Mouse (Mus musculus) liver, embryonic 15.5 days (tissue): ENCODE results near the gene 9130409I23Rik. TPM values are rescaled to one million over a fixed set of nuclear protein-coding genes. Genes with fewer than 3 reads are reported as not detected.

Experiments used
- ATAC-seq: fragments of 200-750 bp; cut with Nextera tagmentation; 2 replicates; pipeline ENCODE4 v1.8.0; 2017; ENCODE audit warnings: moderate number of reproducible peaks, mild to moderate bottlenecking, moderate library complexity; ENCODE audit not compliant: insufficient read depth
- H3K27ac ChIP-seq: fragments of 300-500 bp; sonication (generic); replicated peaks from 2 replicates; pipeline ENCODE4 v1.5.1; 2015; ENCODE audit warnings: mild to moderate bottlenecking, inconsistent platforms
- H3K27me3 ChIP-seq: fragments of 300-500 bp; sonication (generic); 2 replicates; pipeline ENCODE4 v1.6.1; 2015; ENCODE audit warnings: mild to moderate bottlenecking, inconsistent platforms
- H3K36me3 ChIP-seq: fragments of 300-500 bp; sonication (generic); replicated peaks from 2 replicates; pipeline ENCODE4 v1.6.1; 2015; ENCODE audit warnings: moderate library complexity, mild to moderate bottlenecking, inconsistent platforms
- H3K4me1 ChIP-seq: fragments of 300-500 bp; sonication (generic); replicated peaks from 2 replicates; pipeline ENCODE4 v1.6.1; 2015; ENCODE audit warnings: inconsistent platforms
- H3K4me2 ChIP-seq: fragments of 300-500 bp; sonication (generic); 2 replicates; pipeline ENCODE4 v1.6.1; 2015; ENCODE audit warnings: moderate library complexity, mild to moderate bottlenecking, inconsistent platforms
- H3K4me3 ChIP-seq: fragments of 300-500 bp; sonication (generic); replicated peaks from 2 replicates; pipeline ENCODE4 v1.5.1; 2015; ENCODE audit warnings: mild to moderate bottlenecking, inconsistent platforms
- H3K9ac ChIP-seq: fragments of 300-500 bp; sonication (generic); 2 replicates; pipeline ENCODE4 v1.6.1; 2015; ENCODE audit warnings: moderate library complexity, mild to moderate bottlenecking, inconsistent platforms
- H3K9me3 ChIP-seq: fragments of 300-500 bp; sonication (generic); replicated peaks from 2 replicates; pipeline ENCODE4 v1.6.1; 2016; ENCODE audit warnings: inconsistent platforms
- WGBS: fragments of 180-500 bp; shearing (Covaris S2); methylation state at CpG from one replicate; pipeline ENCODE4 v1.1.7; 2015; ENCODE audit warnings: mixed read lengths; ENCODE audit not compliant: insufficient replicate concordance; 5-methylcytosine and 5-hydroxymethylcytosine counted together
- polyA plus RNA-seq: library from polyadenylated mRNA; unstranded; fragments of >200 nt; fragmentation: Nextera tagmentation; extraction: Ambion mirVana; gene quantifications from 2 replicates; pipeline ENCODE4 v1.2.1, GENCODE M21; 2015

The 9130409I23Rik gene
- polyA plus RNA-seq, 1 experiment from 2014 or later = 0.10 TPM

GRCm38 (mm10) chr1:181073075-181073474, 22.0 kb downstream of the 9130409I23Rik start:
- Histone ChIP-seq H3K4me2 (no peak overlapping the region), H3K36me3 (no peaks in the 10 kb centered on the region), H3K9me3 (no peaks in the 10 kb centered on the region), H3K9ac (no peak overlapping the region), H3K27ac (no peak overlapping the region), H3K4me1 (no peaks in the 10 kb centered on the region), H3K27me3 (peaks cover 24% of the 10 kb centered on the region), H3K4me3 (no peak overlapping the region)
- 25% methylated on average over 5 of the region's 5 CpGs for WGBS
- no peak for ATAC-seq

DNA sequence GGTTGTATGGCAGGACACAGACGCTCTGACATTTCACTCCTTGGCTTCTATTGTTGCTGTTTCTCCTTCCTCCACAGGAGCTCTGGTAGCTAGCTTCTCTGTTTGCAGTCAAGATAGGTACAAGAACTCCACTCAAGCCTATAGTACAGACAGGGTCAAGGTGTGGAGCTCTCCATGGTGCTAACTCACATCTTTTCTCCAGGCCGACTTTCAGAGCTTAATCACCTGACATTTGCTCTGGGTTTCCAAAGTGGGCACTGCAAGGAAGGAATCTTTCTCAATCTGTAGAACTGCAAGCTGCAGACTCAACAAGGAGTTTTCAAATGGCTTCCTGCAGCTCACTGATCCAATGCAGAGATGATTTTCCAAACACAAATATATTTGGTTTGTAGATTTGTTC, 33.0 kb downstream of the 9130409I23Rik start:
- no peaks in the 10 kb centered on the region for H3K9me3 ChIP-seq
- no peak overlapping the region for H3K4me3 ChIP-seq
- 33% methylated on average over 2 of the region's 2 CpGs for WGBS
- H3K27ac ChIP-seq = no peak overlapping the region
- H3K36me3 ChIP-seq = no peaks in the 10 kb centered on the region
- no peak overlapping the region for H3K4me2 ChIP-seq
- no peak overlapping the region for H3K9ac ChIP-seq
- no peak for ATAC-seq
- no peaks in the 10 kb centered on the region for H3K27me3 ChIP-seq
- H3K4me1 ChIP-seq = no peaks in the 10 kb centered on the region

DNA sequence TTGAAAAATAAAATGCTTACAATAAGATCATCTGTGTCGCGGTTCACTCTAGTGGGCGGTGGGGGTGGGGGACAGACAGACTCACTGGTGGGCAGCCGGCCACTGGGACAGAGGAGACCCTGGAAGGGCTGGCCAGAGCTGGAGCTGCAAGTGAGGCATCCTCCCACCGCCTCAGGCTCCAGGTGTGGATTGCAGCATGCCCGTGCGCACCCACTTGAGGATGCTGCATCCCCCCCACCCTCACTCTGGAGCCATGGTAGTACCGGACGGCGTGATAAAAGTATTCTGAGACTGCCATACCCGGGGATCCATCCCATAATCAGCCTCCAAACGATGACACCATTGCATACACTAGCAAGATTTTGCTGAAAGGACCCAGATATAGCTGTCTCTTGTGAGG, 39.0 kb downstream of the 9130409I23Rik start:
- Histone ChIP-seq H3K4me3 (no peak overlapping the region), H3K9ac (no peak overlapping the region), H3K4me2 (no peak overlapping the region), H3K36me3 (peaks cover 43% of the 10 kb centered on the region), H3K9me3 (no peaks in the 10 kb centered on the region), H3K27ac (no peak overlapping the region), H3K4me1 (no peaks in the 10 kb centered on the region), H3K27me3 (no peaks in the 10 kb centered on the region)
- WGBS = 70% methylated on average over 12 of the region's 12 CpGs
- ATAC-seq = no peak

Other genes starting within 250 kb of the 9130409I23Rik start
- 2,115 and 2,296 TPM in 2 replicates for gene H3f3a, start 237.3 kb upstream of the 9130409I23Rik start, polyA plus RNA-seq
- gene Sde2, start 200.1 kb upstream of the 9130409I23Rik start, polyA plus RNA-seq = 21.8 and 22.4 TPM in 2 replicates
- not detected in 2 replicates for gene Lefty2, start 158.1 kb upstream of the 9130409I23Rik start, polyA plus RNA-seq
- 93.6 and 108 TPM in 2 replicates for gene Pycr2, start 146.9 kb upstream of the 9130409I23Rik start, polyA plus RNA-seq
- gene Lefty1, start 116.2 kb upstream of the 9130409I23Rik start, polyA plus RNA-seq = 4.8 and 5.2 TPM in 2 replicates
- gene Tmem63a, start 108.9 kb upstream of the 9130409I23Rik start, polyA plus RNA-seq = 8.0 and 9.3 TPM in 2 replicates
- gene Ephx1, start 30.3 kb upstream of the 9130409I23Rik start, polyA plus RNA-seq = 7.5 and 8.2 TPM in 2 replicates
- gene Nvl, start 93.0 kb downstream of the 9130409I23Rik start, polyA plus RNA-seq = 8.8 and 9.5 TPM in 2 replicates
- gene Cnih4, start 93.5 kb downstream of the 9130409I23Rik start, polyA plus RNA-seq = 49.1 and 50.1 TPM in 2 replicates
- 40.8 and 45.0 TPM in 2 replicates for gene Wdr26, start 160.8 kb downstream of the 9130409I23Rik start, polyA plus RNA-seq